ENCODE assay signal across 27 mouse cellular contexts in genomic region chr4:48427413-48427812, GRCm38 (mm10). TPM values are rescaled to one million over a fixed set of nuclear protein-coding genes. Genes with fewer than 3 reads are reported as not detected.
DNase-seq lines count a peak whose midpoint lies in the region; ATAC-seq and TF ChIP-seq lines count a peak whose summit lies in the region.
"Had no signal": no experiment of that assay in that cellular context is flagged by ENCODE, and none has a peak within 500 bp of the region (broad histone marks: within the 10 kb centered on the region; RNA-seq: fewer than 3 reads in every experiment).

No protein-coding gene starts in this region.

- no peak overlapping the region for H3K4me2 ChIP-seq in heart, postnatal 0 days (ENCODE audit: low read depth, low read length)
- no peak overlapping the region for H3K4me2 ChIP-seq in midbrain, embryonic 11.5 days
- no peak overlapping the region for H3K4me2 ChIP-seq in midbrain, embryonic 15.5 days
- no peak overlapping the region for H3K4me2 ChIP-seq in kidney, embryonic 16.5 days (replicated peaks; ENCODE audit: low read depth, low read length)
- H3K4me2 ChIP-seq: embryonic facial prominence, embryonic 12.5 days; hindbrain, embryonic 15.5 days; midbrain, embryonic 13.5 days; stomach, embryonic 15.5 days had no signal

- no peak for TF ChIP-seq EP300 in heart, postnatal 0 days (IDR thresholded peaks at IDR 0.05; ENCODE audit: low read depth)

- H3K27ac ChIP-seq in heart, postnatal 0 days (ENCODE audit: low read depth): no peak overlapping the region
- H3K27ac ChIP-seq in midbrain, embryonic 11.5 days (ENCODE audit: low read depth, low read length): no peak overlapping the region
- H3K27ac ChIP-seq in midbrain, embryonic 15.5 days: no peak overlapping the region
- no peak overlapping the region for H3K27ac ChIP-seq in kidney, embryonic 16.5 days (ENCODE audit: low read length)
- H3K27ac ChIP-seq: embryonic facial prominence, embryonic 12.5 days; gastrocnemius, adult 2 months; hindbrain, embryonic 10.5 days; hindbrain, embryonic 15.5 days; kidney, postnatal 0 days; midbrain, embryonic 13.5 days; stomach, embryonic 15.5 days had no signal

- H3K36me3 ChIP-seq in heart, postnatal 0 days (replicated peaks; ENCODE audit: control insufficient read depth, insufficient read depth, low read length): peaks cover 41% of the 10 kb centered on the region
- H3K36me3 ChIP-seq in midbrain, embryonic 11.5 days (ENCODE audit: control insufficient read depth, insufficient read depth, low read length): peaks cover 5% of the 10 kb centered on the region; the same call in 1 of the 2 replicates
- peaks cover 30% of the 10 kb centered on the region; the same call in 1 of the 2 replicates for H3K36me3 ChIP-seq in midbrain, embryonic 15.5 days (replicated peaks)
- peaks cover 38% of the 10 kb centered on the region for H3K36me3 ChIP-seq in kidney, embryonic 16.5 days (ENCODE audit: insufficient read depth, low read length)

- no peaks in the 10 kb centered on the region for H3K27me3 ChIP-seq in heart, postnatal 0 days (ENCODE audit: control insufficient read depth, insufficient read depth, low read length)
- H3K27me3 ChIP-seq in midbrain, embryonic 11.5 days (ENCODE audit: control insufficient read depth, insufficient read depth, low read length): no peaks in the 10 kb centered on the region
- H3K27me3 ChIP-seq in midbrain, embryonic 15.5 days (replicated peaks): no peaks in the 10 kb centered on the region
- no peaks in the 10 kb centered on the region for H3K27me3 ChIP-seq in kidney, embryonic 16.5 days (ENCODE audit: insufficient read depth, low read length)
- H3K27me3 ChIP-seq: embryonic facial prominence, embryonic 12.5 days; hindbrain, embryonic 15.5 days; megakaryocyte, embryonic 14.5 days; midbrain, embryonic 13.5 days; stomach, embryonic 15.5 days had no signal

- peak; percentile 69 for ATAC-seq in heart, postnatal 0 days (ENCODE audit: insufficient read depth, low read depth)
- no peak for ATAC-seq in midbrain, embryonic 11.5 days (ENCODE audit: low FRiP score)
- ATAC-seq in midbrain, embryonic 15.5 days (replicated peaks): no peak
- no peak for ATAC-seq in kidney, embryonic 16.5 days (ENCODE audit: low FRiP score, low TSS enrichment)
- ATAC-seq: CD4-positive, CD25-positive, alpha-beta regulatory T cell, adult 4 months; forebrain, embryonic 14.5 days; inflammation-experienced regulatory T-cells, adult 6 months; lung, postnatal 0 days; midbrain, embryonic 13.5 days had no signal

- H3K4me3 ChIP-seq in heart, postnatal 0 days (ENCODE audit: low read depth, low read length): no peak overlapping the region
- no peak overlapping the region for H3K4me3 ChIP-seq in midbrain, embryonic 11.5 days (ENCODE audit: low read depth, low read length)
- no peak overlapping the region for H3K4me3 ChIP-seq in midbrain, embryonic 15.5 days
- no peak overlapping the region for H3K4me3 ChIP-seq in kidney, embryonic 16.5 days (ENCODE audit: low read length)
- H3K4me3 ChIP-seq: embryonic facial prominence, embryonic 12.5 days; gastrocnemius, adult 2 months; hindbrain, embryonic 10.5 days; hindbrain, embryonic 15.5 days; megakaryocyte, embryonic 14.5 days; midbrain, embryonic 13.5 days; stomach, embryonic 15.5 days had no signal

- no peaks in the 10 kb centered on the region for H3K9me3 ChIP-seq in heart, postnatal 0 days (replicated peaks; ENCODE audit: control insufficient read depth, low read length)
- H3K9me3 ChIP-seq in midbrain, embryonic 11.5 days (ENCODE audit: control insufficient read depth, low read length): no peaks in the 10 kb centered on the region
- no peaks in the 10 kb centered on the region for H3K9me3 ChIP-seq in midbrain, embryonic 15.5 days
- H3K9me3 ChIP-seq in kidney, embryonic 16.5 days (ENCODE audit: low read length): no peaks in the 10 kb centered on the region
- H3K9me3 ChIP-seq: embryonic facial prominence, embryonic 12.5 days; hindbrain, embryonic 10.5 days; hindbrain, embryonic 15.5 days; megakaryocyte, embryonic 14.5 days; midbrain, embryonic 13.5 days; stomach, embryonic 15.5 days had no signal

- 25% methylated on average over 3 of the region's 3 CpGs for WGBS in heart, postnatal 0 days
- WGBS in midbrain, embryonic 11.5 days: 86% methylated on average over 3 of the region's 3 CpGs
- 81% methylated on average over 3 of the region's 3 CpGs for WGBS in midbrain, embryonic 15.5 days
- 80% methylated on average over 3 of the region's 3 CpGs for WGBS in kidney, embryonic 16.5 days

- peak; percentile 18 to 20 for DNase-seq in adrenal gland, postnatal 36 days
- DNase-seq in adrenal gland, postnatal 4 days (ENCODE audit: low spot score in 2 of 2): no peak
- DNase-seq in heart, postnatal 0 days (ENCODE audit: low spot score): peak; percentile 26
- DNase-seq in heart, adult 9 months (ENCODE audit: low spot score in 2 of 2): no peak
- DNase-seq in midbrain, embryonic 11.5 days (ENCODE audit: low spot score, missing footprints): peak; percentile 28
- DNase-seq: cerebellum, adult 8-10 months; cerebellum, postnatal 25 days; gastrocnemius, adult 2 months; gastrocnemius, postnatal 36 days; kidney, adult 2 months; kidney, postnatal 4 days; lung, adult 18-20 months; lung, postnatal 4 days; right cerebral cortex, postnatal 25 days had no signal

- TF ChIP-seq CTCF in heart, postnatal 0 days (IDR thresholded peaks at IDR 0.05; ENCODE audit: low read depth): no peak

- H3K4me1 ChIP-seq in heart, postnatal 0 days (ENCODE audit: control insufficient read depth, insufficient read depth): no peaks in the 10 kb centered on the region
- no peaks in the 10 kb centered on the region for H3K4me1 ChIP-seq in midbrain, embryonic 11.5 days (ENCODE audit: control insufficient read depth, insufficient read depth, low read length)
- H3K4me1 ChIP-seq in midbrain, embryonic 15.5 days: no peaks in the 10 kb centered on the region
- no peaks in the 10 kb centered on the region for H3K4me1 ChIP-seq in kidney, embryonic 16.5 days (ENCODE audit: insufficient read depth, low read length)
- H3K4me1 ChIP-seq: embryonic facial prominence, embryonic 12.5 days; hindbrain, embryonic 10.5 days; hindbrain, embryonic 15.5 days; stomach, embryonic 15.5 days had no signal

- H3K9ac ChIP-seq in heart, postnatal 0 days (replicated peaks; ENCODE audit: low read depth, low read length): no peak overlapping the region
- H3K9ac ChIP-seq in midbrain, embryonic 11.5 days (ENCODE audit: low read length): no peak overlapping the region
- H3K9ac ChIP-seq in midbrain, embryonic 15.5 days: no peak overlapping the region
- H3K9ac ChIP-seq in kidney, embryonic 16.5 days (replicated peaks; ENCODE audit: low read length): no peak overlapping the region
- H3K9ac ChIP-seq: embryonic facial prominence, embryonic 12.5 days; hindbrain, embryonic 15.5 days; midbrain, embryonic 13.5 days; stomach, embryonic 15.5 days had no signal

RNA-seq across cellular contexts. Expression of gene Tex10, which starts 45.8 kb away (rescaled TPM):
- total RNA-seq in adrenal gland, postnatal 36 days (2021): 10 to 100 TPM; 21.2 to 26.7 TPM
- total RNA-seq in adrenal gland, postnatal 4 days (2021): 10 to 100 TPM; 37.6 to 44.8 TPM
- 18.2 and 23.6 TPM in 2 replicates for total RNA-seq in heart, postnatal 0 days (2014; rRNA removed; ENCODE audit: low replicate concordance)
- polyA plus RNA-seq in heart, postnatal 0 days (2015; fragmentation: Nextera tagmentation; extraction: Ambion mirVana): 14.5 and 16.0 TPM in 2 replicates
- polyA plus RNA-seq in midbrain, embryonic 11.5 days (2014; fragmentation: Nextera tagmentation; extraction: Ambion mirVana): 73.5 and 80.6 TPM in 2 replicates
- 36.5 and 38.1 TPM in 2 replicates for polyA plus RNA-seq in midbrain, embryonic 15.5 days (2015; fragmentation: Nextera tagmentation; extraction: Ambion mirVana)
- polyA plus RNA-seq in kidney, embryonic 16.5 days (2015; fragmentation: Nextera tagmentation; extraction: Ambion mirVana): 56.9 and 57.5 TPM in 2 replicates

Comparison
In these comparisons a context has a peak if more than half of its experiments do, and no peak if none do; other contexts are left out.
1. DNase-seq: peak in adrenal gland, postnatal 36 days (2 of 2), heart, postnatal 0 days (single experiment) and midbrain, embryonic 11.5 days (single experiment); none in adrenal gland, postnatal 4 days (0 of 2) and heart, adult 9 months (0 of 2).